Mouse (Mus musculus) intestine, postnatal 0 days (tissue): ENCODE data around the gene Mtg1. TPM values are rescaled to one million over a fixed set of nuclear protein-coding genes. Genes with fewer than 3 reads are reported as not detected.
A peak's percentile ranks its signal among the peaks of the same experiment; 100 is the strongest.

Experiments used
- ATAC-seq: fragments of 200-750 bp; cut with Nextera tagmentation; 2 replicates; pipeline ENCODE4 v1.8.0; 2017; ENCODE audit warnings: mild to moderate bottlenecking, moderate TSS enrichment, moderate library complexity
- H3K27ac ChIP-seq: fragments of 300-500 bp; sonication (generic); 2 replicates; pipeline ENCODE4 v1.5.1; 2014; ENCODE audit warnings: mild to moderate bottlenecking, low read depth, low read length, moderate library complexity
- H3K27me3 ChIP-seq: fragments of 300-500 bp; sonication (generic); replicated peaks from 2 replicates; pipeline ENCODE4 v1.6.1; 2014; ENCODE audit warnings: low read length, mixed read lengths; ENCODE audit not compliant: control insufficient read depth, insufficient read depth
- H3K36me3 ChIP-seq: fragments of 300-500 bp; sonication (generic); 2 replicates; pipeline ENCODE4 v1.6.1; 2014; ENCODE audit warnings: mild to moderate bottlenecking, moderate library complexity; ENCODE audit not compliant: control insufficient read depth, insufficient read depth
- H3K4me1 ChIP-seq: fragments of 300-500 bp; sonication (generic); replicated peaks from 2 replicates; pipeline ENCODE4 v1.6.1; 2014; ENCODE audit warnings: antibody characterized with exemption, low read length, mixed read lengths; ENCODE audit not compliant: control insufficient read depth, insufficient read depth
- H3K4me2 ChIP-seq: fragments of 300-500 bp; sonication (generic); replicated peaks from 2 replicates; pipeline ENCODE4 v1.6.1; 2014; ENCODE audit warnings: low read depth, mild to moderate bottlenecking, moderate library complexity
- H3K4me3 ChIP-seq: fragments of 300-500 bp; sonication (generic); 2 replicates; pipeline ENCODE4 v1.5.1; 2014; ENCODE audit warnings: low read depth, low read length
- H3K9ac ChIP-seq: fragments of 300-500 bp; sonication (generic); 2 replicates; pipeline ENCODE4 v1.6.1; 2014; ENCODE audit warnings: mild to moderate bottlenecking, low read depth, low read length
- H3K9me3 ChIP-seq: fragments of 300-500 bp; sonication (generic); 2 replicates; pipeline ENCODE4 v1.6.1; 2016; ENCODE audit warnings: mixed run types; ENCODE audit not compliant: control insufficient read depth
- CTCF ChIP-seq: sonication (generic); IDR thresholded peaks from 2 replicates; pipeline ENCODE4 v1.5.1; 2016; ENCODE audit warnings: low read depth, mild to moderate bottlenecking, control low read depth, antibody characterized with exemption, moderate library complexity
- WGBS: fragments of 180-500 bp; shearing (Covaris S2); extraction: QIAGEN DNeasy Blood & Tissue Kit; methylation state at CpG from one replicate; pipeline ENCODE4 v1.1.7; 2014; 5-methylcytosine and 5-hydroxymethylcytosine counted together
- polyA plus RNA-seq: library from polyadenylated mRNA; unstranded; fragments of >200 nt; fragmentation: Nextera tagmentation; extraction: Ambion mirVana; gene quantifications from 2 replicates; pipeline ENCODE4 v1.2.1, GENCODE M21; 2015

Mtg1 gene
- polyA plus RNA-seq, 1 experiment from 2014 or later, result 15.7 TPM

- peak within 1 kb of the TSS; percentile 76 for H3K4me3 ChIP-seq
- no peaks in the 10 kb centered on the region for H3K4me1 ChIP-seq
- no peaks in the 10 kb centered on the region for H3K27me3 ChIP-seq
- 4% methylated on average over 28 of the region's 28 CpGs for WGBS
- peak; percentile 88 for ATAC-seq
- H3K9me3 ChIP-seq, result no peaks in the 10 kb centered on the region
- no peak for TF ChIP-seq CTCF
- peaks cover 17% of the 10 kb centered on the region for H3K36me3 ChIP-seq
- H3K4me2 ChIP-seq, result peak within 1 kb of the TSS; percentile 88
- peak within 1 kb of the TSS; percentile 90 for H3K27ac ChIP-seq
- peak within 1 kb of the TSS; percentile 74 for H3K9ac ChIP-seq
These were observed 20.9 kb upstream of the Mtg1 start, which contains the start of gene Echs1 for GRCm38 (mm10) chr7:140116329-140117054. TSS of gene Echs1 (minus strand) at chr7:140116476.

GRCm38 (mm10) chr7:140120484-140120883 is 16.9 kb upstream of the Mtg1 start:
- TF ChIP-seq CTCF, result no peak
- no peak overlapping the region for H3K4me3 ChIP-seq
- H3K9ac ChIP-seq, result no peak overlapping the region
- H3K27ac ChIP-seq, result no peak overlapping the region
- no peak for ATAC-seq
- no peaks in the 10 kb centered on the region for H3K4me1 ChIP-seq
- H3K4me2 ChIP-seq, result no peak overlapping the region
- H3K9me3 ChIP-seq, result no peaks in the 10 kb centered on the region
- no peaks in the 10 kb centered on the region for H3K36me3 ChIP-seq
- WGBS, result 96% methylated on average over 2 of the region's 2 CpGs
- no peaks in the 10 kb centered on the region for H3K27me3 ChIP-seq

- Histone ChIP-seq H3K4me3 (no peak overlapping the region), H3K4me2 (no peak overlapping the region), H3K4me1 (no peaks in the 10 kb centered on the region), H3K27ac (no peak overlapping the region), H3K36me3 (no peaks in the 10 kb centered on the region), H3K27me3 (no peaks in the 10 kb centered on the region), H3K9me3 (no peaks in the 10 kb centered on the region), H3K9ac (no peak overlapping the region)
- WGBS, result 49% methylated on average over 10 of the region's 13 CpGs
- TF ChIP-seq CTCF, result no peak
- ATAC-seq, result peak; percentile 49
These were observed 15.9 kb upstream of the Mtg1 start for GRCm38 (mm10) chr7:140121338-140121910.

- peak; percentile 34 for ATAC-seq
- Histone ChIP-seq H3K9me3 (no peaks in the 10 kb centered on the region), H3K9ac (no peak overlapping the region), H3K36me3 (no peaks in the 10 kb centered on the region), H3K4me3 (no peak overlapping the region), H3K4me2 (peak overlapping the region; percentile 18), H3K27ac (peak overlapping the region; percentile 60; the same call in 1 of the 2 replicates), H3K27me3 (no peaks in the 10 kb centered on the region), H3K4me1 (no peaks in the 10 kb centered on the region)
- no peak for TF ChIP-seq CTCF
- 19% methylated on average over 4 of the region's 4 CpGs for WGBS
These were observed 14.6 kb upstream of the Mtg1 start for GRCm38 (mm10) chr7:140122765-140123164.

GRCm38 (mm10) chr7:140124382-140124781 is 13.0 kb upstream of the Mtg1 start:
- 98% methylated on average over 1 of the region's 1 CpGs for WGBS
- ATAC-seq, result no peak
- H3K36me3 ChIP-seq, result peaks cover 4% of the 10 kb centered on the region; the same call in 1 of the 2 replicates
- H3K9me3 ChIP-seq, result no peaks in the 10 kb centered on the region
- H3K4me2 ChIP-seq, result no peak overlapping the region
- no peak for TF ChIP-seq CTCF
- no peak overlapping the region for H3K9ac ChIP-seq
- H3K27ac ChIP-seq, result no peak overlapping the region
- H3K27me3 ChIP-seq, result no peaks in the 10 kb centered on the region
- H3K4me1 ChIP-seq, result no peaks in the 10 kb centered on the region
- H3K4me3 ChIP-seq, result no peak overlapping the region

- TF ChIP-seq CTCF, result no peak
- WGBS, result under 1% methylated on average over 39 of the region's 40 CpGs
- H3K4me2 ChIP-seq, result peak overlapping the region; percentile 90
These were observed 11.9 kb upstream of the Mtg1 start for GRCm38 (mm10) chr7:140125278-140126021.

More at GRCm38 (mm10) chr7:140125278-140126021, 11.9 kb upstream of the Mtg1 start:
- peak; percentile 90 for ATAC-seq
- Histone ChIP-seq H3K27ac (peak overlapping the region; percentile 50; the same call in 1 of the 2 replicates), H3K27me3 (no peaks in the 10 kb centered on the region), H3K9me3 (no peaks in the 10 kb centered on the region), H3K4me1 (no peaks in the 10 kb centered on the region), H3K9ac (peak overlapping the region; percentile 87), H3K36me3 (peaks cover 14% of the 10 kb centered on the region), H3K4me3 (peak overlapping the region; percentile 89)
